Mouse (Mus musculus) thymus, postnatal 0 days (tissue): ENCODE results near the gene Trappc3. TPM values are rescaled to one million over a fixed set of nuclear protein-coding genes. Genes with fewer than 3 reads are reported as not detected.
A peak's percentile ranks its signal among the peaks of the same experiment; 100 is the strongest.
"Not testable (repeated sequence)": the region's sequence is repeated elsewhere in the genome, so short reads cannot be mapped to it uniquely, and the experiment has no call there.

ENCODE experiments used
- DNase-seq: peaks from one replicate; pipeline ENCODE4 v3.0.0-alpha.2; 2015; ENCODE audit warnings: low spot score
- polyA plus RNA-seq: library from polyadenylated mRNA; unstranded; fragments of >200 nt; fragmentation: Nextera tagmentation; extraction: Ambion mirVana; gene quantifications from 2 replicates; pipeline ENCODE4 v1.2.1, GENCODE M21; 2015

Trappc3 gene
- 112 and 123 TPM in 2 replicates for polyA plus RNA-seq

- peak; percentile 97 for DNase-seq
These were observed at the start of gene Trappc3 for GRCm38 (mm10) chr4:126262119-126262807. Gene Trappc3 (plus strand): TSS chr4:126262325.

GRCm38 (mm10) chr4:126217771-126218170 is 44.4 kb upstream of the Trappc3 start:
- no peak for DNase-seq

GRCm38 (mm10) chr4:126219540-126219939 is 42.6 kb upstream of the Trappc3 start:
- DNase-seq = not testable (repeated sequence)

- DNase-seq = no peak
These were observed 42.1 kb upstream of the Trappc3 start for GRCm38 (mm10) chr4:126220045-126220444.

- DNase-seq = no peak
These were observed 39.5 kb upstream of the Trappc3 start for GRCm38 (mm10) chr4:126222631-126223030.

- DNase-seq = no peak
These were observed 35.5 kb upstream of the Trappc3 start for GRCm38 (mm10) chr4:126226640-126227039.

GRCm38 (mm10) chr4:126227077-126227761 is 34.9 kb upstream of the Trappc3 start:
- DNase-seq = peak; percentile 88

GRCm38 (mm10) chr4:126228144-126228543 is 34.0 kb upstream of the Trappc3 start:
- no peak for DNase-seq

- no peak for DNase-seq
These were observed 32.2 kb upstream of the Trappc3 start for GRCm38 (mm10) chr4:126229900-126230299.

GRCm38 (mm10) chr4:126233676-126234308 is 28.3 kb upstream of the Trappc3 start:
- no peak for DNase-seq

- DNase-seq = no peak
These were observed 27.5 kb upstream of the Trappc3 start for GRCm38 (mm10) chr4:126234496-126235175.

- DNase-seq = peak; percentile 56
These were observed 26.9 kb upstream of the Trappc3 start for GRCm38 (mm10) chr4:126235191-126235590.

- no peak for DNase-seq
These were observed 25.5 kb upstream of the Trappc3 start for GRCm38 (mm10) chr4:126236467-126237280.

- no peak for DNase-seq
These were observed 24.3 kb upstream of the Trappc3 start for GRCm38 (mm10) chr4:126237721-126238242.

- no peak for DNase-seq
These were observed 22.2 kb upstream of the Trappc3 start for GRCm38 (mm10) chr4:126239862-126240475.

GRCm38 (mm10) chr4:126241956-126242355 is 20.2 kb upstream of the Trappc3 start:
- no peak for DNase-seq

GRCm38 (mm10) chr4:126242510-126242909 is 19.6 kb upstream of the Trappc3 start:
- no peak for DNase-seq

GRCm38 (mm10) chr4:126246202-126246889 is 15.8 kb upstream of the Trappc3 start:
- DNase-seq = no peak

GRCm38 (mm10) chr4:126248261-126248868 is 13.8 kb upstream of the Trappc3 start:
- DNase-seq = no peak
